Mouse (Mus musculus) inflammation-experienced regulatory T-cells, adult 6 months (primary cell): ENCODE results near the gene Fam171a2. TPM values are rescaled to one million over a fixed set of nuclear protein-coding genes. Genes with fewer than 3 reads are reported as not detected.
"Not testable (repeated sequence)": the region's sequence is repeated elsewhere in the genome, so short reads cannot be mapped to it uniquely, and the experiment has no call there.

Source experiments
- ATAC-seq: one replicate; pipeline ENCODE4 v1.8.0; 2017
- polyA plus RNA-seq, 3 experiments: library from polyadenylated mRNA; unstranded; fragments of 100-300 nt; shearing (Covaris generic); gene quantifications; one replicate each; pipeline ENCODE4 v1.2.1; 2017

Gene Fam171a2
- polyA plus RNA-seq, 3 experiments from 2014 or later = not detected

DNA sequence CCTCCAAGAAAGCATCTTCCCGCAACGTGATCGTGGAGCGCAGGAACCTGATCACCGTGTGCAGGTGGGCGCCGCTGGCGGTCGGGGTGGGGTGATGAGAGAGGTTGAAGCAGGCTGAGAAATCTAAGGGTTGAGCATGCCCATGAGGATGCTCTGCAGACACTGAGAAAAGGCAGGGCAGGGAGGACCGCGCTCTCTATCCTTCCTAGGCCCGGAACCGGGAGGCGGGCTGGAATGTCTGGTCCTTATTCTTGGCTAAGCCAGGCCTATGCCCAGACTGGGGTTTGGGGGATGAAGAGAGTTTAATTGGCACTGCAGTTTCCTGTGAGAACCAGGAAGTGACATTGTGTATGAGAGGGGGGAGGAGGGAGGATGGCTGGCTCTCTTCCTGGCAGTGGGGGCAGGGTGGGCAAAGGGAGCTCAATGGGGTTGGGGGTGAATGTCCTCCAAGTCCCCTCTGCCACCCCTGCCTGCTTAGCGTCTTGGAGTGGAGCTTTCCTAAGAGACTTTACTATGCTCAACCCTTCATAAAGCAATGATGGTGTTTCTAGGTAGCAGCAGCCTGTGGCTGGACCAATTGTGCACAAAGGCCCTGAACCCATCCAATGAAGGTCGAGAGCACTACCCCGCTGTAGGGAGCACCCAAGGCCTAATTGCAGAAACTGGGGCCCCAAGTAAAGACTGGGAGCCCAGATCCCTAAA lies 53.6 kb downstream of the Fam171a2 start:
- peak; percentile 43 for ATAC-seq

DNA sequence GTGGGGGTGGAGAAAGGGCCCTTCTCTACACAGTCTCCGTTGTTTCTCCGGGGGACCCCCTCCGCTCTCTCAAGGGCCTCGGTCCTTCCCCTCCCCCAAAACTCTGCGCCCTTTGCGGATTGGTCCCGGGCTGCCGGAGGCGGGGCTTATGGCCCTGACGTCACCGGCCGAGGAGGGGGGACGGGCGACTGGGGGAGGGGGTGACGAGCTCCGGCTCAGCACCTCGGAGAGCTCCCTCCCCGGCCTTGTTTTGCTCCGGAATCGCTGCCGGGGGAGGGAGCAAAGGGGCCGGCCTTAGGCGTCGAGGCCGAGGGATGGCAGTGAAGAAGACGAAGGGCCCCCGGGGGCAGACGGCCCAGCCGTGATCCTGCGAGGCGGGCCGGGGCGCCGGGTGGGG lies 54.2 kb downstream of the Fam171a2 start, which contains the start of gene Rundc3a:
TSS of gene Rundc3a (plus strand) at position 166 of the 397 bp plus-strand sequence.
- ATAC-seq = peak; percentile 52

DNA sequence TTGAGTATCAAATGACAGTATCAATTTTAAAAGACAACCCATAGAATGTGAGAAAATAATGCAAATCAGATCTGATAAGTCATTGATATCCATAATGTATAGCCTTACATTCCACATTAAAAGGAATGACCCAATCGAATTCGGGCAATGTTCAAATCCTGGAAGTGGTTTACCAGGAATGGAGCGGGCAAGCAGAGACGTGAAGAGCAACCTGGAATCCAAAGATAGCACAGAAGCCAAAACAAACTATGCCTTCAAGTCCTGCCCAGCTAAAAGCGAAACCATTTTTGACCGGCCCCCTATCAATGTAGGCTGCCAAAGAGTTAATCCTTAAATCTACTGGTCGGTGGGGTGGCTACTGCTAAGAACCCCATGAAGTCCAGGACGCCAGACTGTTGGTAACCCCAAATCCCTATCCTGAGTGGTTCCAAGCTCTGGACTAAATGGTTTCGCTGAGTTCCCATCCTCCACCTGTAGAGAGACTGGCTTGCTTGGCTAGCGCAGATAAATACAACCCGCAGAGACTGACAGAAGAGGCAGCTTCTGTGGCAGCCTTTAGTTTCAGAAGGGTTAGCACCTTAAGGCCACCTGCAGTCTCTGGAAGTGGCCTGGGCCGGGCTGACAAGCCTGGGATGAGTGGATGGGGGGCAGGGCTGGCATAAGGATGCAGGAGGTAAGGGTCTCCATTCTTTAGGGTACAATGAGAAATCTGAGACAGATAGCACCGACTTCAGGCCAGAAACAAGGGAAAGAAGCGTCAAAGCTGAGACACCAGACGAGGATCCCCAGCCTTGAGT lies 54.8 kb downstream of the Fam171a2 start:
- no peak for ATAC-seq

DNA sequence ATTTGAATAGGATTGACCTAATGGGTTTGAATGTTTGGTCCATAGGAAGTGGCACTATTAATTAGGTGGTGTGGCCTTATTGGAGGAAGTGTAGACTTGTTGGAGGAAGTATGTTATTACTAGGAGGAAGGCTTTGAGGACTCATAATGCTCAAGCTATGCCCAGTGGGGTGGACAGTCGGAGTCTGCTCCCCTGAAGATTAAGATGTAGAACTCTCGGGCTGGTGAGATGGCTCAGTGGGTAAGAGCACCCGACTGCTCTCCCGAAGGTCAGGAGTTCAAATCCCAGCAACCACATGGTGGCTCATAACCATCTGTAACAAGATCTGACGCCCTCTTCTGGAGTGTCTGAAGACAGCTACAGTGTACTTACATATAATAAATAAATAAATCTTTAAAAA lies 58.0 kb downstream of the Fam171a2 start:
- not testable (repeated sequence) for ATAC-seq

Other genes starting within 250 kb of the Fam171a2 start
- gene Hdac5, start 217.5 kb downstream of the Fam171a2 start, polyA plus RNA-seq = 1 to 10 TPM; 6.8 to 8.2 (median 7.7) TPM
- 1 to 10 TPM in 2 of 3 experiments, under 1 TPM in 1; 0.95 to 7.0 (median 1.5) TPM for gene BC030867, start 198.8 kb downstream of the Fam171a2 start, polyA plus RNA-seq
- not detected for gene Asb16, start 178.9 kb downstream of the Fam171a2 start, polyA plus RNA-seq
- gene Tmub2, start 162.8 kb downstream of the Fam171a2 start, polyA plus RNA-seq = 10 to 100 TPM; 43.1 to 61.2 (median 51.8) TPM
- gene Atxn7l3, start 151.1 kb downstream of the Fam171a2 start, polyA plus RNA-seq = 1 to 10 TPM; 6.5 to 8.0 (median 6.9) TPM
- gene Ubtf, start 127.9 kb downstream of the Fam171a2 start, polyA plus RNA-seq = 10 to 100 TPM; 42.5 to 45.0 (median 44.6) TPM
- under 1 TPM in 1 of 3 experiments, not detected in 2; 0.08 TPM for gene Slc4a1, start 81.5 kb downstream of the Fam171a2 start, polyA plus RNA-seq
- 1 to 10 TPM; 1.8 to 3.2 (median 2.0) TPM for gene Rundc3a, start 54.3 kb downstream of the Fam171a2 start, polyA plus RNA-seq
- gene Slc25a39, start 39.7 kb downstream of the Fam171a2 start, polyA plus RNA-seq = 10 to 100 TPM; 40.1 to 61.9 (median 53.3) TPM
- 10 to 100 TPM; 21.8 to 32.1 (median 26.1) TPM for gene Grn, start 17.4 kb downstream of the Fam171a2 start, polyA plus RNA-seq
- 1 to 10 TPM in 1 of 3 experiments, under 1 TPM in 2; 0.45 to 2.0 (median 0.94) TPM for gene Itga2b, start 22.4 kb upstream of the Fam171a2 start, polyA plus RNA-seq
- gene Gpatch8, start 108.7 kb upstream of the Fam171a2 start, polyA plus RNA-seq = 10 to 100 TPM; 58.6 to 77.0 (median 60.5) TPM
- not detected for gene Gm11627, start 131.8 kb upstream of the Fam171a2 start, polyA plus RNA-seq
- gene Fzd2, start 156.7 kb upstream of the Fam171a2 start, polyA plus RNA-seq = not detected
- gene Meioc, start 216.0 kb upstream of the Fam171a2 start, polyA plus RNA-seq = under 1 TPM in 2 of 3 experiments, not detected in 1; 0.08 to 0.20 TPM